Mouse (Mus musculus) fibroblast of lung, adult 2 months (primary cell): ENCODE results near the gene Usp10.

Experiments used
- DNase-seq: peaks from one replicate; pipeline ENCODE4 v3.0.0-alpha.2; 2011; ENCODE audit warnings: low read depth

The Usp10 gene

GRCm38 (mm10) chr8:119960531-119961104 is 50.5 kb downstream of the Usp10 start:
- DNase-seq = peak; percentile 78

DNA sequence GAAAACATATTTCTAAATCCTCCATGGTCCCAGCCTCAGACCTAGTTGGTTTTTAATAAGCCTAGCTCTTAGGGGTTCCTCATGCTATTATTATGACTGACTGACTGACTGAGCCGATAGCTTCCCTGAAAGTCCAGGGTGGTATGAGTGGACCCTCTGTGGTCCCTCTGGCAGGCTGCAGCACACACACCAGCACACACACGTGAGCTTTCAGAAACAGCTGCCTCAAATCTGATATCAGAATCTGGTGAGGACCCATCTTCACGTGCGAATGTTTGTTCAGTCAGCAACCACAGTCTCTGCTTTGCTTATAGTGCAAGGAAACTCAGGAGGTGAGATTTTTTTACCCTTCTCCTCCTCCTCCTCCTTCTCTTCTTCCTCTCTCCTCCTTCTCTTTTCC is 54.7 kb downstream of the Usp10 start:
- DNase-seq = no peak

GRCm38 (mm10) chr8:119967435-119967834 is 57.3 kb downstream of the Usp10 start:
- no peak for DNase-seq

DNA sequence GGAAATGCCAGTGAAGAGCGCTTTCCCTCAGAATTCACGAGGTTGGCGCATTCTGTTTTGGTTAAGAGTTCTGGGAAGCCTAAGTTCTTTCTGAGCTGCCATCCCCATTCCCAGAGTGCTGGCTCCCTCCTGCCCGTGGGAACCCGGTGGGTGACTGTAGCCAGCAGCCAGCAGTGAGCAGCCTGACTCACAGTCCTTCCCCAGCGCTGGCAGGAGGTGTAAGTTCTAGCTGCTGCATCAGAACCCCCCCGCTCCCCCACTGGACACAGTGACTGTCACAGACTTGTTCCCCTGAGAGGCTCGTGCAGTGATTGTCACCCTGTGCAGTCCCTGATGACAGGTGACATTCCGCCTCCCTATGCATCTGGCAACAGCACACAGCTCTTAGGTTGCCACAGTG is 60.0 kb downstream of the Usp10 start:
- peak; percentile 62 for DNase-seq

- DNase-seq = no peak
Measured at GRCm38 (mm10) chr8:119972558-119972957, 62.4 kb downstream of the Usp10 start.

- no peak for DNase-seq
Measured at GRCm38 (mm10) chr8:119978770-119979381, 68.7 kb downstream of the Usp10 start.

GRCm38 (mm10) chr8:119981253-119981652 is 71.1 kb downstream of the Usp10 start:
- no peak for DNase-seq

GRCm38 (mm10) chr8:119984085-119984484 is 73.9 kb downstream of the Usp10 start:
- DNase-seq = no peak

DNA sequence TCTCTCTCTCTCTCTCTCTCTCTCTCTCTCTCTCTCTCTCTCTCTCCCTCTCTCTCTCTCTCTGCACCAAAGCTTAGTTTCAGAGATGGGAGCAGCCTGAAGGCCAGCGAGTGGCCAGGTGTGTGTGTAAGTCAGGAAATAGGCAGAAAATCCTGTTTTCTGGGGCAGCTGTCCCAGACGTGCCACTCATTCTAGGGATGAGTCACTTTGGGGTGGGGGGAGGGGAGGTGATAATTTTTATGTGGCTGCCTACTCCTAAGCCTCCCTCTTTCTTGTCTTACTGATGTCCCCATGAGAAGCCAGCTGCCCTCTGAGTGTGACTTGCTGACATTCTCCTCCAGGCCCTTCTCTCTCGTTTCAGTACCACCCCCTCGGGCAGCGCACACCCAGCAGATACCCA is 76.0 kb downstream of the Usp10 start:
- no peak for DNase-seq

DNA sequence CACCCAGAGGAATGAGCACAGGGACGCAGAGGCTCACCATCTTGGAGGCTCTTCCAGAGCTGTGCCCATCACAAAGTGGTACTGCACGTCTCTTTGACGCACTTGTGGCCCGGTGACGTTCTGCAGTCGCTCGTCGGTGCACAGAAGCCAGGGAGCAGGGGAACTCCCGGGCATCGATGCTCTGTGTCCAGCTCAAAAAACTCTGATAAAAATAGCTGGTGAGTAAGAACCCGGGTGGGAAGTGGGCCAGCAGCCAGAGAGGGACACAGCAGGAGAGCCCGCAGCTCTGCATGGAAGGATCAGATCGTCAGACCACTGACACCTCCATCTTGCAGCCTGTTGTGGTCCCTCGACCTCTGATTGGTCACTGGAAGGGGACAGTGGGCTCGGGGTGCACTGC is 77.9 kb downstream of the Usp10 start:
- DNase-seq = no peak

DNA sequence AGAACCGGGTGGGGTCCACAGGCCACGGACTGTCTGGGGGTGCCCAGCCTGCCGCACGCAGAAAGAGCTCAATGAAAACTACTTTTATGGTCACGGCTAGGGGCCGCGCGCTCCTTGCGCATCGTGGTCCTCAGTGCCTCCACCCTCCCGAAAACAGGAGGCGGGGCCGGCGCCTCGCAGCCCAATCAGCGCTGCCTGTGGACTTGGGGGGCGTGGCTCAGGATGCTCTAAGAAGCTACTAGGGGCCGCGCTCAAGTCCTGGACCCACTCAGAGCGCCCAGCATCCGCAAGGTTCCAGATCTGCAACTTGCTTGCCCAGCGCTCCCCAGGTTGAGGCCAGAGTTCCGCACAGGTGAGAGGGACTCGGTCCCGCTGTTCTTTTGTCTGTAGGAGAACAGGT is 82.1 kb downstream of the Usp10 start, which contains the start of gene Crispld2:
Gene Crispld2, plus strand, starts transcription at position 190 of the 400 bp plus-strand sequence.
- no peak for DNase-seq

DNA sequence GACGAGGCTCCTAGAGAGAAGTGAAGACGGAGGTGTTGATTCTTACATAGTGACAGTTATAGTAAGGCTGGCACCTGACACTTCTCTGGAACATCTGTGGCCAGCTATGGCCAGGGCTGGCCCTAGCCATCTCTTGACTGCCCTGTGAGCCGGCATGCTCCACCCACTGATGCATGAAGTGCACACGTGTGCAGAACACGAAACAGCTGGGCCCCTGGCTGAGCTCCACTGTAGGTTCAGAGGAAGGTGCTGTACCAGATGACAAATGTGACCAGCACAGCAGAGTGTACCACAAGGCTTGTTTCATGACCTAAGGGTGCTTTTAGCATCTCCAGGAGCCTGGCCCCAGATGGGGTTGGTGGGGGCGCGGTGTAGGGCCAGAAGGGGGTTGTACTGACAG is 84.0 kb downstream of the Usp10 start:
- DNase-seq = no peak

DNA sequence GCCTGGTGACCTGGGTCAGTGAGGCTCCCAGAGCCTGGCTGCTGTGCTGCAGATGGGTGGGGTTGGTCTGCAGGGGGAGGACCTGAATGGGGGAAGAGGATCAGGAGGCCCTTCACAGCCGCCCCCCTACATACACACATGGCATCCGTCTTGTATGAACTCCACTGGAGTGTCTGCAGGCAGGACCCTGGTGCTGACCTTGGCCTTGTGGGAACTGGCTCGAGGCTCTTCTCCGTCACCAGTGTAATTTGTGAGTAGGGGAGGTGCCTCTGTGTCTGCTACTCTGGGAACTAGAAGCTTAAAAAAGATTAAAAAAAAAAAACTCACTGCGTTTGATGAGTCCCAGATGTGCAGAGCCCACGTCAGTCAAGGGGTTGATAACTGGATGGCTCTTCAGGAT is 84.4 kb downstream of the Usp10 start:
- DNase-seq = no peak

GRCm38 (mm10) chr8:119997266-119997665 is 87.1 kb downstream of the Usp10 start:
- DNase-seq = no peak

- no peak for DNase-seq
Measured at GRCm38 (mm10) chr8:120000461-120000860, 90.3 kb downstream of the Usp10 start.

GRCm38 (mm10) chr8:120001712-120002111 is 91.6 kb downstream of the Usp10 start:
- no peak for DNase-seq

DNA sequence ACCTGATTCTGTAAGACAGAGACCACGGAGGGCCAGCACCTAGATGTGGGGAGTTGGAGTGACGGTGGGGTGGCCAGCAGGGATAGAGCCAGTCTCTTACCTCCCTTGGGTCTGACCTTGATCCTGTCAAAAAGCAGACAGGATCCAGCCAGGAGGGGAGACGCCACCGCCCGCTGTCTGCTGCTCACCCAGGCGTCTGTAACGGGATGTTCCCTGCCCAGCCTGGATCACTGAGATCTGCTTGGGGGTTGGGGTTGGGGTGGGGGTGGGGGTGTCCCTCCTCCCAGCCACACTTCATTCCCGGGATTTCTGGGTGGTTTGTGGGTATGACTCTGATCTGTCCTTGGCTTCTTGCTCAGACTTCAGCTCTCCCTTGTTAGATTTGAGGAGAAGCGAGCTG is 92.2 kb downstream of the Usp10 start:
- DNase-seq = no peak

- DNase-seq = peak; percentile 48
Measured at GRCm38 (mm10) chr8:120004154-120004702, 94.1 kb downstream of the Usp10 start.

GRCm38 (mm10) chr8:120004705-120005381 is 94.7 kb downstream of the Usp10 start:
- DNase-seq = no peak

GRCm38 (mm10) chr8:120006645-120007160 is 96.5 kb downstream of the Usp10 start:
- DNase-seq = no peak
